Mouse (Mus musculus) lung, postnatal 25 days (tissue): ENCODE measurements at regions not wholly inside any gene's neighbourhood (a gene's known extent, or its start where the extent isn't known, plus 50 kb on each side); places are given as distances from the start of the nearest gene placed in this dataset.
A peak's percentile ranks its signal among the peaks of the same experiment; 100 is the strongest.
"Not testable (repeated sequence)": the region's sequence is repeated elsewhere in the genome, so short reads cannot be mapped to it uniquely, and the experiment has no call there.

Experiments
- DNase-seq: peaks from one replicate; pipeline ENCODE4 v3.0.0; 2022; ENCODE audit warnings: low spot score

DNA sequence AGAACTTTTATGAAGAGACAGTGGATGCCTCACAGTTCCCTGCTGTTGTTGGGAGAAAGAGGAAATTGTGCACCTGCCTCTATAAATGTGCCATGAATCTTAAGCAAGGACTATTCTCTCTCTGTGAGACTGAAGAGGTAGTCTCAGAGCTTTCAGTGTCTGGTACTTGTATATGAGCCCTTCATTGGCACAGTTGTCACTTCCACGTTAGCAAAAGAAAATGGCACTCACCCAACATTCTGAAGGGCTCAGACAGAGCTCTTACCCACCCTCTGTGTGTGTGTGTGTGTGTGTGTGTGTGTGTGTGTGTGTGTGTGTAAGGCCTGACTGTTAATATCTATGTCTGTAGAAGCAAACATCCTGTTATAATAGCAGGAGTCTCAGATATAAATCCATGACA lies 75.6 kb upstream of the Lhfpl3 start:
- no peak for DNase-seq

DNA sequence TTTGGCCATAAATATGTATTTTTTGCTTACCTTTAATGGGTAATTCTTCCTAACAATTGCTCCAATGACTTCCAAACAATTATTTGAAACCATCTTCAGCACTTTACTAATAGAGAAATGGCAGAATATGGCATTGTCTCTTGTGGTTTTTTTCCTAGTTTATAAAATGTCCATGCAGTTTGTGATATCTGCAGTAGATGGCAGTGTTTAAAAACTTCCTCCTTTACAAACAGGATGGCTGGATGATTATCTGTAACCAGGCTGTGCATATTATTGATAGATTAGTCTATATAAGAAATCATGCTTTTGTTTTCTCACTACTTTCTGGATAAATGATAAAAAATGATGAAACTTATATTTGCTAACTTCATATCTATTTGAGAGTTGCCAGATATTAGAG lies 91.0 kb upstream of the Orc5 start:
- peak; percentile 1 for DNase-seq

DNA sequence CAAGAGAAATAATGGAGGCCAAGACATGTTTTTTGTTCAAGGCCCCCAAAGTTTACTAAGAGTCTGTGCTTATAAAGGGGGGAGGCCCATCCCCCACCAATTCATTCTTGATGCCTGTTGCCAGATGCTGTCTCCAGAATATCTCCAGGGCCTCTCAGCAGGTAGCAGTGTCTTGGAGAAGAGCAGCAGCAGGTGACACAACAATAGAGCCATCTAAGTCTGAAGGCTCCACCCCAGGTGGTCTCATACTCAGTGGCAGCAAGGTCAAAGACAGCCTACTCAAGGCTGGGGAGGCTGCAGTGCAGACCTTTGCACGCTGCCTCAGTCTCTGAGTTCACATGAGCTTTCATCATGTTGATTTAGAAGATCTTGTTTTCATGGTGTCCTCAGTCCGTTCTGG lies 66.8 kb upstream of the Orc5 start:
- DNase-seq, result not testable (repeated sequence)
